Mouse (Mus musculus) heart, embryonic 11.5 days (tissue): ENCODE data around the gene Mrpl4. TPM values are rescaled to one million over a fixed set of nuclear protein-coding genes. Genes with fewer than 3 reads are reported as not detected.

Experiments used
- ATAC-seq: fragments of 200-750 bp; cut with Nextera tagmentation; replicated peaks from 2 replicates; pipeline ENCODE4 v1.8.0; 2017; ENCODE audit warnings: moderate library complexity; ENCODE audit not compliant: insufficient number of reproducible peaks, low FRiP score, low TSS enrichment
- H3K27ac ChIP-seq: fragments of 300-500 bp; sonication (generic); 2 replicates; pipeline ENCODE4 v1.5.1; 2014; ENCODE audit warnings: mild to moderate bottlenecking, low read depth, low read length
- H3K27me3 ChIP-seq: fragments of 300-500 bp; sonication (generic); 2 replicates; pipeline ENCODE4 v1.6.1; 2014; ENCODE audit warnings: mild to moderate bottlenecking, low read length, mixed read lengths; ENCODE audit not compliant: control insufficient read depth, insufficient read depth
- H3K36me3 ChIP-seq: fragments of 300-500 bp; sonication (generic); 2 replicates; pipeline ENCODE4 v1.6.1; 2014; ENCODE audit warnings: mild to moderate bottlenecking, low read length, moderate library complexity, mixed read lengths; ENCODE audit not compliant: control insufficient read depth, insufficient read depth
- H3K4me1 ChIP-seq: fragments of 300-500 bp; sonication (generic); 2 replicates; pipeline ENCODE4 v1.6.1; 2014; ENCODE audit warnings: low read length; ENCODE audit not compliant: control insufficient read depth, insufficient read depth
- H3K4me2 ChIP-seq: fragments of 300-500 bp; sonication (generic); 2 replicates; pipeline ENCODE4 v1.6.1; 2014; ENCODE audit warnings: mild to moderate bottlenecking, moderate library complexity
- H3K4me3 ChIP-seq: fragments of 300-500 bp; sonication (generic); 2 replicates; pipeline ENCODE4 v1.5.1; 2014; ENCODE audit warnings: low read depth, low read length
- H3K9ac ChIP-seq: fragments of 300-500 bp; sonication (generic); 2 replicates; pipeline ENCODE4 v1.6.1; 2014; ENCODE audit warnings: mild to moderate bottlenecking, low read depth, low read length, moderate library complexity
- H3K9me3 ChIP-seq: fragments of 300-500 bp; sonication (generic); replicated peaks from 2 replicates; pipeline ENCODE4 v1.6.1; 2016; ENCODE audit warnings: low read length; ENCODE audit not compliant: control insufficient read depth
- WGBS: fragments of 180-500 bp; shearing (Covaris S2); extraction: QIAGEN DNeasy Blood & Tissue Kit; methylation state at CpG from one replicate; pipeline ENCODE4 v1.1.7; 2014; ENCODE audit not compliant: insufficient replicate concordance; 5-methylcytosine and 5-hydroxymethylcytosine counted together
- polyA plus RNA-seq: library from polyadenylated mRNA; unstranded; fragments of >200 nt; fragmentation: Nextera tagmentation; extraction: Ambion mirVana; gene quantifications from 2 replicates; pipeline ENCODE4 v1.2.1, GENCODE M21; 2014

The Mrpl4 gene
- 140 and 147 TPM in 2 replicates for polyA plus RNA-seq

DNA sequence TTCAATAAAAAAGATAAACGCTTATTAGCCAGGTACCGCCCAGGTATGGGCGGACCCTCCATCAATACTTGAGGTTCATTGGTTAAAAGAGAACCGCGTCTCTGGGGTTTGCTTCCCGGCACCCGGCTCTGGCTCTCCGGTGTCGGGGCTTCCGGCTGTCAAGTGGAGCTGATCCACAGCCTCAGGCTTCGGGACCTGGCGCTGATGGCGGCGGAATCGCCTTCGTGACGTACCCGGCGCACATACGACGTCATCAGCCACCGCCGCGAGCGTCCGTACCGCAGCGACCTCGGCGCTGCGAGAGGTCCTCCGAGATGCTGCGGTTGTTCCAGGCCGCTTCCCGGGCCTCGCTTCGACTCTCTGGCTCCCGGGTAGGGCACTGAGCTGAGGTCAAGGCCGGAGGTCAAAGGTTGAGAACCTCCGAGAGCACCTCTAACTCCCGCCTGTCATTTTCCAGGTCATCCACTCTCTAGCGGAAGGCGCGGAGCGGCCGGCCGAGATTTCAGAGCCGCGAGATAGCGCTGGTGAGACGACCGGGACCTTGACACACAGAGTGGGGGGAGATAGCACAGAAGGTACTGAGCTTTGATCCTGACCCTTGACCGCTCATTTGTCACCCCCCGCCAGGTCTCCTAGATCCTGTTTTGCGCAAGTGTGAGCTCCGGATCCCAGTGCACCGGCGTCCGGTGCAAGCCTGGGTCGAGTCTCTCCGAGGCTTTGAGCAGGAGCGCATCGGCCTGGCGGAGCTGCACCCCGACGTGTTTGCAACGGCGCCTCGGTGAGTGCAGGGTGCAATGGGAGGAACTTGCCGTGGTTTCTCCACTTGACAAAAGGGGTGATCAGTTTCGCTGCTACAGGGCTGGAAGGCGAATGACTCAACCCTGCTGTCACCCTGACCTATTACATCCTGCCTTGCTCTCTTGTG lies at the start of gene Mrpl4:
Mrpl4 (plus strand) TSS at position 112 of the 925 bp plus-strand sequence.
- H3K27ac ChIP-seq, result peak within 1 kb of the TSS; percentile 73
- no peaks in the 10 kb centered on the region for H3K27me3 ChIP-seq
- H3K9me3 ChIP-seq, result no peaks in the 10 kb centered on the region
- H3K36me3 ChIP-seq, result peaks cover 13% of the 10 kb centered on the region; the same call in 1 of the 2 replicates
- H3K4me2 ChIP-seq, result peak within 1 kb of the TSS; percentile 89
- WGBS, result under 1% methylated on average over 72 of the region's 72 CpGs
- ATAC-seq, result peak; percentile 60
- no peaks in the 10 kb centered on the region for H3K4me1 ChIP-seq
- peak within 1 kb of the TSS; percentile 80 for H3K4me3 ChIP-seq
- peak within 1 kb of the TSS; percentile 89 for H3K9ac ChIP-seq

DNA sequence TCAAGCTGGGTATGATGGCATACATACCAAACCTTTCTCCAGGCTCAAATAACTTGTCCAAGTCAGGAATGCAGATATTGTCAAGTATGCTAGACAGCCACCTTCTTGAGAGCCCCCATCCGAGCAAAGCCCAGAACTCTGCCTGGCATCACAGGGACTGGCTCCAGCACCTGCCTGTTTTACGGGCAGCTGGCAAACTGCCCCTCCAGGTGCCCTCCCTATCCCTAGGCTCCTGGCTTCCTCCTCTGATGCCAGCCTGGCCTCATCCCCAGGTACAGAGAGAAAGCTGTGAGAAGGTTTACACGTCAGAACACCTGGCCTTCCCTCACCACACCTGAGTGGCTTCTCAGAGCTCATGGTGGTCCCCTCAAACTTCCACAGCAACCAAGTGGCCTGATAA lies 45.5 kb upstream of the Mrpl4 start:
- 74% methylated on average over 3 of the region's 3 CpGs for WGBS
- no peak overlapping the region for H3K4me3 ChIP-seq
- H3K9me3 ChIP-seq, result no peaks in the 10 kb centered on the region
- ATAC-seq, result no peak
- no peaks in the 10 kb centered on the region for H3K27me3 ChIP-seq
- no peak overlapping the region for H3K9ac ChIP-seq
- no peak overlapping the region for H3K27ac ChIP-seq
- no peaks in the 10 kb centered on the region for H3K4me1 ChIP-seq
- H3K36me3 ChIP-seq, result no peaks in the 10 kb centered on the region
- no peak overlapping the region for H3K4me2 ChIP-seq

- H3K4me1 ChIP-seq, result no peaks in the 10 kb centered on the region
- H3K9ac ChIP-seq, result no peak within 1 kb of the TSS
- no peak within 1 kb of the TSS for H3K4me2 ChIP-seq
- H3K27me3 ChIP-seq, result no peaks in the 10 kb centered on the region
- ATAC-seq, result no peak
- no peak within 1 kb of the TSS for H3K27ac ChIP-seq
- no peaks in the 10 kb centered on the region for H3K9me3 ChIP-seq
- H3K36me3 ChIP-seq, result no peaks in the 10 kb centered on the region
- WGBS, result 83% methylated on average over 2 of the region's 2 CpGs
- H3K4me3 ChIP-seq, result no peak within 1 kb of the TSS
Observed at GRCm38 (mm10) chr9:20959430-20959938, 43.1 kb upstream of the Mrpl4 start, which contains the start of gene Dnmt1. Gene Dnmt1 (minus strand): TSS chr9:20959888.

DNA sequence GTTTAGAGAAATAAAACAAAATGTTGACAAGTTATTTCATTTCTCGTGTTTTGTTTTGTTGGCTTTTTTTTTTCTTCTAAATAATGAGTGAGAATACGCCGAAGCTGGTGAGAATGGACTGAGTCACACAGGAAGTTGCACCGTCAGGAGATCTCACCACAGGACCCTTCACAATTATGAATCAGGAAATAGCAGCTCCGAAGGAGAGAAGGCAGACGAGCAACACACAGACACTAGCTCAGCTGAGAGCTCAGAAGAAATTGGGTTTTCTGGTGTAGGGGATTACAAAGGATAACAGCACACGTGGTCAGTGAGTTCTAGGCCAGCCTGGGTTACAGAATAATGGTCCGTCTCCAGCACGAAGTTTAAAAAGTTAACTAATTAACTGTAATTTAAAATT lies 41.0 kb upstream of the Mrpl4 start:
- Histone ChIP-seq H3K9ac (no peak overlapping the region), H3K4me2 (no peak overlapping the region), H3K27me3 (no peaks in the 10 kb centered on the region), H3K9me3 (no peaks in the 10 kb centered on the region), H3K4me3 (no peak overlapping the region), H3K36me3 (peaks cover 2% of the 10 kb centered on the region; the same call in 1 of the 2 replicates), H3K4me1 (no peaks in the 10 kb centered on the region), H3K27ac (no peak overlapping the region)
- WGBS, result 61% methylated on average over 9 of the region's 9 CpGs
- ATAC-seq, result no peak

DNA sequence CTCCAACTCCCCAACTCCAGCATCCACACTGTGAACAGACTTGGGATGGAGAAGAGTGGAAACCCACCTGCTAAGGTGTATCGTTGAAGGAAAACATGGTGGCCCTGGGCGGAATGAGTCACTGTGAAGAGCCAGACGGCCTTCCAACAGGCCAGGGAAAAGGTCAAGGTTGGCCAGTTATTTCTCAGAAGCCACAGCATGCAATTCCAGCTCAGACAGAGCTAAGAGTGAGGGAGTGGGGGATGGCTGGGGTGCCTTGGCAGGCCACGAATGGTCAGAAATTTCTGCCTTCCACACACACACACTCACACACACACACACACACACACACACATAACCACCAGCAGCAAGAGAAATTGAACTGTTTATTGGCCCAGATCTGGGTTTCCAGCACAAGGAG lies 36.9 kb upstream of the Mrpl4 start:
- Histone ChIP-seq H3K27me3 (no peaks in the 10 kb centered on the region), H3K9me3 (no peaks in the 10 kb centered on the region), H3K36me3 (peaks cover 21% of the 10 kb centered on the region), H3K4me3 (no peak overlapping the region), H3K9ac (no peak overlapping the region), H3K4me2 (no peak overlapping the region), H3K27ac (no peak overlapping the region), H3K4me1 (no peaks in the 10 kb centered on the region)
- ATAC-seq, result no peak
- WGBS, result 82% methylated on average over 4 of the region's 4 CpGs

GRCm38 (mm10) chr9:20966008-20966407 lies 36.5 kb upstream of the Mrpl4 start:
- H3K9me3 ChIP-seq, result no peaks in the 10 kb centered on the region
- peaks cover 21% of the 10 kb centered on the region for H3K36me3 ChIP-seq
- H3K27me3 ChIP-seq, result no peaks in the 10 kb centered on the region
- no peak overlapping the region for H3K4me2 ChIP-seq
- no peaks in the 10 kb centered on the region for H3K4me1 ChIP-seq
- no peak overlapping the region for H3K4me3 ChIP-seq
- no peak overlapping the region for H3K27ac ChIP-seq
- H3K9ac ChIP-seq, result no peak overlapping the region
- WGBS, result 74% methylated on average over 3 of the region's 3 CpGs
- ATAC-seq, result no peak

DNA sequence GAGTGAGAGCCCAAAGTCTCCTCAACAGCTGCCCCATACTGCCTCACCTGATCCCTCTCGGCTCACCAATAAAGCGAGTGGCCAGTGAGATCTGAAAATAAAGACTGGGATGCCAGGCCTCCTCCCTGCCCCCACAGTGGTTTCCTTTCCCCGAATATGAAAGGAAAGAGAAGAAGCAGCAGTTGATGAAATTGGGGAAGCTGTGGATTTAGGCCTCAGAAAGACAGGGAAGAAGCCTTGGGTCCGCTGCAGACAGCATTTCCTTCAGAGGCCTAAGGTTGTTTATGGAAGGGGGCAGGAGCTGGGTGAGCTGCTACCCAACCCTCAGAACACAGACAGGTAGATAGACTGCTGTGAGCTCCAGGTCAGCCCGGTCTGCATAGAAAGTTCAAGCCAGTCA lies 35.8 kb upstream of the Mrpl4 start:
- Histone ChIP-seq H3K27ac (no peak overlapping the region), H3K36me3 (peaks cover 21% of the 10 kb centered on the region), H3K4me3 (no peak overlapping the region), H3K4me2 (no peak overlapping the region), H3K4me1 (peaks cover 3% of the 10 kb centered on the region; the same call in 1 of the 2 replicates), H3K9ac (0 out of 2 replicates have a peak overlapping the region, but pooled peaks have one; percentile 16), H3K9me3 (no peaks in the 10 kb centered on the region), H3K27me3 (no peaks in the 10 kb centered on the region)
- ATAC-seq, result no peak
- 71% methylated on average over 5 of the region's 5 CpGs for whole genome bisulfite sequencing

DNA sequence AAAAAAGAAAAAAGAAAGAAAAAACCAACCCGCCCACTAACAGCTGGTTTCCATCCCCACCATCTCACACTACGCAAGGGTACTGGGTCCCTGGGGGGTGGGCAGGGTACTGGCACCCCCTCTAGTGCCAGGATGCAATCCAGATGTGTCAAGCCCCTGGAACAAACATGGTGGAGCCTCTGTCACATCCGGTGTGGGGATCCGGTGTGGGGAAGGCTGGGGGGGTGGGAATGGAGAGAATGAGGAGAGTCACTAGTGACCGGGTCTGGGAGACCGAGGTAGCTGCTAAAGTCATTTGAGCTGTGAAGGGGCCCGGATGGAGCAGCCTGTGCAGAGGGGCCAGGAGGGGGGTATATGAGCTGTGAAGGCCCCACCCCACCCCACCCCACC lies 30.8 kb upstream of the Mrpl4 start:
- Histone ChIP-seq H3K27ac (0 out of 2 replicates have a peak overlapping the region, but pooled peaks have one; percentile 6), H3K9me3 (no peaks in the 10 kb centered on the region), H3K36me3 (peaks cover 17% of the 10 kb centered on the region), H3K9ac (no peak overlapping the region), H3K27me3 (no peaks in the 10 kb centered on the region), H3K4me1 (peaks cover 38% of the 10 kb centered on the region), H3K4me2 (no peak overlapping the region), H3K4me3 (no peak overlapping the region)
- ATAC-seq, result no peak
- WGBS, result 66% methylated on average over 7 of the region's 7 CpGs
